Mouse (Mus musculus): Measurements from ENCODE around the gene Agap1.

- no peak for TF ChIP-seq CTCF (conservative IDR thresholded peaks at IDR 0.05; ENCODE audit: insufficient read depth, insufficient read length, low read depth, low read length)
- TF ChIP-seq POLR2A (IDR thresholded peaks at IDR 0.05; ENCODE audit: low read depth, low read length), result no peak
These were observed 444.4 kb downstream of the Agap1 start for GRCm38 (mm10) chr1:89899036-89899435.

All from kidney, adult 2 months (tissue).